Mouse (Mus musculus) ES-Bruce4 (cell line): Measurements from ENCODE around the gene Med13l.

Experiments
- CTCF ChIP-seq: IDR thresholded peaks from one replicate; pipeline ENCODE4 v1.8.1; 2011; ENCODE audit warnings: low read depth, low read length
- EP300 ChIP-seq: IDR thresholded peaks from 2 replicates; pipeline ENCODE4 v1.6.1; 2011; ENCODE audit warnings: low read depth, low read length; ENCODE audit not compliant: insufficient read depth
- POLR2A ChIP-seq: IDR thresholded peaks from one replicate; pipeline ENCODE4 v1.8.1; 2011; ENCODE audit warnings: low read length; ENCODE audit not compliant: insufficient read depth

DNA sequence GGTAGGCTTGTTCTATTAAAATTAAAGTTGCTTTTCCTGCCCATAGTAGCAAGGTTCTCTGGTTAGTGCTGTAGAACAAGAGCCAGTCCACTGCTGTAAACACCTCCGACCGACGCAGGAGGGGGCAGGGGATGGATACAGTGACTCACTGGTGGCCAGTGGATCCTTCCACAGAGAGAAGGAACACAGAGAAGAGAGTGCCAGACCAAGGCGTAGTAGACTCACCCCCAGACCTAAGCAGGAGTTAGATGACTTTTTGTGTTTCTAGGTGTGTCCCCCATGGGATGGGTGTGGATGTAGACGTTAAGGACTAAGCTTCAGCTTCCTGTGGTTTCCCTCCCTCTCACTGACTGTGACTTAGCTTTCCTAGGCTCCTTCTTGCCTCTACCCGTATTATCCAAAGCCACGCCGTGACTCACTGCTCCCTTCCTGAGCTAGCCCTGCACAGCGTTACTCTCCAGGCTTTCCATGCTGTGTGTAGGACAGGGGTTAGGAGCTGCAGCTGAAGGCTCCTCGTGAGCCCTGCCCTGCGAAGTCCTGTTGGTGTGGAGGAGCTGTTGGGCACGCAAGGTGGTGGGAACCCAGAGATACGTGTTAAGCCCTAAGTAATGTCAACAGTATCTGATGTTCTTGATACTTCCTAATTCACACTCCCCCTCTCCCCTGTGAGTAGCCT is 52.6 kb downstream of the Med13l start:
- TF ChIP-seq POLR2A (no peak), EP300 (no peak), CTCF (no peak)
